Mouse (Mus musculus) C2C12 (cell line): Measurements from ENCODE around the gene Pnmt.

Experiments used
- CEBPB ChIP-seq: IDR thresholded peaks from one replicate; pipeline ENCODE4 v1.6.1; 2011; ENCODE audit warnings: low read depth, mild to moderate bottlenecking, control low read depth, moderate library complexity
- CTCF ChIP-seq: IDR thresholded peaks from one replicate; pipeline ENCODE4 v1.5.1; 2011; ENCODE audit not compliant: control insufficient read depth, insufficient read depth, insufficient read length
- FOSL1 ChIP-seq: IDR thresholded peaks from one replicate; pipeline ENCODE4 v1.8.0; 2011; ENCODE audit warnings: mild to moderate bottlenecking, low read length; ENCODE audit not compliant: poor library complexity, insufficient read depth, severe bottlenecking
- MAX ChIP-seq: IDR thresholded peaks from one replicate; pipeline ENCODE4 v1.6.1; 2011; ENCODE audit warnings: mild to moderate bottlenecking, control low read depth
- MYOD1 ChIP-seq: IDR thresholded peaks from one replicate; pipeline ENCODE4 v1.6.1; 2011; ENCODE audit warnings: low read depth; ENCODE audit not compliant: control insufficient read depth, insufficient read length
- USF1 ChIP-seq: IDR thresholded peaks from one replicate; pipeline ENCODE4 v1.6.1; 2011; ENCODE audit warnings: low read depth, mild to moderate bottlenecking, control low read depth, moderate library complexity

DNA sequence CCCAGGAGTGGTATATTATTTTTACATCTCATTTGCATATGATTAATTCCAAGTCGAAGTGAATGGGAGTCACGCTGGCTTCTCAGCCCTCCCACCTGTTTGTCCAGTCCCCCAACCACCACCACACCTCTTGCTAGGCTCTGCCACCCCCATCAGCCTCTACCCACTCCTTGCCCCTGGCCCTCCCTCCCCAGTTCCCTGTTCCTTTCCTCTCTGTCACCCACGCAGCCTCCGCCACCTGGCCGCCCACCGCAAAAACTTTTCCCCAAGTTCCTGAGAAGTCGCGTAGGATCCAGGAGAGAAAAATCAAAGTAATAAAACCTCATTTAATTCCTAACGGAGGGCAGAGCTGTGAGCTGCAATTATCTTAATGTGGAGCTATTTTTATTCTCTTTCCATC lies 40.1 kb upstream of the Pnmt start:
- no peak for TF ChIP-seq MYOD1
- TF ChIP-seq USF1: no peak
- no peak for TF ChIP-seq MAX
- TF ChIP-seq CEBPB: no peak
- TF ChIP-seq CTCF: no peak
- no peak for TF ChIP-seq FOSL1
